Mouse (Mus musculus) gastrocnemius, postnatal 36 days (tissue): ENCODE measurements around the gene Cox19. TPM values are rescaled to one million over a fixed set of nuclear protein-coding genes. Genes with fewer than 3 reads are reported as not detected.

Source experiments
- DNase-seq, 2 experiments: peaks; one replicate each; pipeline ENCODE4 v3.0.0; 2022
- intact Hi-C: fragments of 180-260 bp; cut with DNase I; formaldehyde crosslinking; loops from one replicate; pipeline ENCODE4 v1.15.1; 2025
- microRNA-seq, 2 experiments: library from miRNA; unstranded; fragments of <30 nt; microRNA quantifications; one replicate each; pipeline ENCODE4 v1.2.0; 2021
- total RNA-seq, 2 experiments: library from RNA; stranded (reverse); gene quantifications; 2 replicates each; pipeline ENCODE4 v1.2.3; 2021

Gene Cox19
- total RNA-seq, 2 experiments from 2014 or later = 52.8 to 68.3 TPM

- intact Hi-C loops = no loop called here
These were observed 39.4 kb downstream of the Cox19 start for GRCm38 (mm10) chr5:139311822-139312221.

GRCm38 (mm10) chr5:139310477-139310876, 40.7 kb downstream of the Cox19 start:
- no peak for DNase-seq

More at GRCm38 (mm10) chr5:139311822-139312221, 39.4 kb downstream of the Cox19 start:
- no peak for DNase-seq

GRCm38 (mm10) chr5:139309946-139310345, 41.3 kb downstream of the Cox19 start:
- DNase-seq = no peak
- intact Hi-C loops = no loop called here

More at GRCm38 (mm10) chr5:139310477-139310876, 40.7 kb downstream of the Cox19 start:
- intact Hi-C loops = no loop called here

GRCm38 (mm10) chr5:139303646-139304061, 47.6 kb downstream of the Cox19 start:
- intact Hi-C loops = no loop called here
- no peak for DNase-seq

GRCm38 (mm10) chr5:139302101-139302500, 49.1 kb downstream of the Cox19 start:
- intact Hi-C loops = no loop called here
- no peak for DNase-seq

GRCm38 (mm10) chr5:139297745-139298144, 53.5 kb downstream of the Cox19 start:
- DNase-seq = no peak
- intact Hi-C loops = no loop called here

- intact Hi-C loops = no loop called here
- no peak for DNase-seq
These were observed 54.1 kb downstream of the Cox19 start for GRCm38 (mm10) chr5:139297092-139297491.

- DNase-seq = no peak
- intact Hi-C loops = no loop called here
These were observed 57.1 kb downstream of the Cox19 start for GRCm38 (mm10) chr5:139294089-139294488.

- intact Hi-C loops = no loop called here
- DNase-seq = no peak
These were observed 59.2 kb downstream of the Cox19 start for GRCm38 (mm10) chr5:139291811-139292560.

GRCm38 (mm10) chr5:139290467-139291259, 60.6 kb downstream of the Cox19 start:
- intact Hi-C loops = no loop called here
- DNase-seq = no peak

GRCm38 (mm10) chr5:139288591-139288990, 62.6 kb downstream of the Cox19 start:
- no peak for DNase-seq
- intact Hi-C loops = no loop called here

- intact Hi-C loops = no loop called here
- no peak for DNase-seq
These were observed 63.4 kb downstream of the Cox19 start for GRCm38 (mm10) chr5:139287787-139288186.

GRCm38 (mm10) chr5:139287099-139287498, 64.1 kb downstream of the Cox19 start:
- DNase-seq = no peak
- intact Hi-C loops = no loop called here

Small RNA genes within 50 kb of the gene (microRNA-seq; reads per million reads assigned to microRNA genes)
- gene Mir339 = 120 to 159 reads per million in 2 experiments

Other genes starting within 250 kb of the Cox19 start
- 1 to 10 TPM; 1.2 to 1.5 TPM for gene Prkar1b, start 201.4 kb downstream of the Cox19 start, total RNA-seq
- 10 to 100 TPM; 13.5 to 14.4 TPM for gene Dnaaf5, start 201.2 kb downstream of the Cox19 start, total RNA-seq
- 10 to 100 TPM; 32.6 to 37.6 TPM for gene Sun1, start 150.8 kb downstream of the Cox19 start, total RNA-seq
- 10 to 100 TPM; 28.3 to 29.4 TPM for gene Get4, start 99.1 kb downstream of the Cox19 start, total RNA-seq
- 1 to 10 TPM; 1.6 to 1.7 TPM for gene Adap1, start 25.8 kb downstream of the Cox19 start, total RNA-seq
- not detected for gene Cyp2w1, start 1.2 kb upstream of the Cox19 start, total RNA-seq
- gene Gpr146, start 26.3 kb upstream of the Cox19 start, total RNA-seq = 10 to 100 TPM; 25.3 to 30.4 TPM
- gene C130050O18Rik, start 53.9 kb upstream of the Cox19 start, total RNA-seq = under 1 TPM; 0.13 to 0.35 TPM
- 1 to 10 TPM; 1.1 to 1.2 TPM for gene Gper1, start 71.7 kb upstream of the Cox19 start, total RNA-seq
- 1 to 10 TPM; 6.1 to 9.2 TPM for gene 3110082I17Rik, start 109.1 kb upstream of the Cox19 start, total RNA-seq
- gene Zfand2a, start 133.1 kb upstream of the Cox19 start, total RNA-seq = 1 to 10 TPM; 6.9 to 7.6 TPM
- gene Uncx, start 192.1 kb upstream of the Cox19 start, total RNA-seq = not detected